8 mouse cellular contexts compared by ENCODE assay signal in genomic region chr5:105519096-105519975, GRCm38 (mm10). TPM values are rescaled to one million over a fixed set of nuclear protein-coding genes. Genes with fewer than 3 reads are reported as not detected.
A peak's percentile ranks its signal among the peaks of the same experiment; 100 is the strongest.
DNase-seq lines count a peak whose midpoint lies in the region; ATAC-seq and TF ChIP-seq lines count a peak whose summit lies in the region.

Gene Lrrc8c (plus strand): TSS chr5:105519388.

- H3K9me3 ChIP-seq in E14TG2a.4 (ENCODE audit: low read length): no peaks in the 10 kb centered on the region
- no peaks in the 10 kb centered on the region for H3K9me3 ChIP-seq in forebrain, embryonic 12.5 days
- no peaks in the 10 kb centered on the region for H3K9me3 ChIP-seq in heart, embryonic 16.5 days (replicated peaks; ENCODE audit: control insufficient read depth, low read length)
- no peaks in the 10 kb centered on the region for H3K9me3 ChIP-seq in liver, postnatal 0 days (ENCODE audit: low read length)
- H3K9me3 ChIP-seq in neural tube, embryonic 13.5 days: no peaks in the 10 kb centered on the region

- H3K4me1 ChIP-seq in E14TG2a.4 (replicated peaks; ENCODE audit: low read depth, low read length): peaks cover 15% of the 10 kb centered on the region
- H3K4me1 ChIP-seq in forebrain, embryonic 12.5 days: peaks cover 23% of the 10 kb centered on the region
- H3K4me1 ChIP-seq in heart, embryonic 16.5 days (ENCODE audit: control insufficient read depth, insufficient read depth, low read length): peaks cover 31% of the 10 kb centered on the region
- H3K4me1 ChIP-seq in liver, postnatal 0 days (ENCODE audit: insufficient read depth): peaks cover 19% of the 10 kb centered on the region
- peaks cover 26% of the 10 kb centered on the region for H3K4me1 ChIP-seq in neural tube, embryonic 13.5 days (replicated peaks)

- H3K4me3 ChIP-seq in E14TG2a.4 (replicated peaks; ENCODE audit: low read length): peak within 1 kb of the TSS; percentile 91
- H3K4me3 ChIP-seq in forebrain, embryonic 12.5 days (replicated peaks): peak within 1 kb of the TSS; percentile 72
- H3K4me3 ChIP-seq in heart, embryonic 16.5 days (ENCODE audit: low read length): peak within 1 kb of the TSS; percentile 70
- peak within 1 kb of the TSS; percentile 71 for H3K4me3 ChIP-seq in liver, postnatal 0 days (ENCODE audit: low read depth, low read length)
- H3K4me3 ChIP-seq in neural tube, embryonic 13.5 days: peak within 1 kb of the TSS; percentile 71

- H3K4me2 ChIP-seq in forebrain, embryonic 12.5 days: peak within 1 kb of the TSS; percentile 85
- H3K4me2 ChIP-seq in heart, embryonic 16.5 days (ENCODE audit: low read depth, low read length): peak within 1 kb of the TSS; percentile 78
- peak within 1 kb of the TSS; percentile 98 for H3K4me2 ChIP-seq in liver, postnatal 0 days (ENCODE audit: low read depth, low read length)
- H3K4me2 ChIP-seq in neural tube, embryonic 13.5 days: peak within 1 kb of the TSS; percentile 90

- under 1% methylated on average over 80 of the region's 93 CpGs for WGBS in forebrain, embryonic 12.5 days
- under 1% methylated on average over 80 of the region's 93 CpGs for WGBS in heart, embryonic 16.5 days
- 1% methylated on average over 46 of the region's 93 CpGs for WGBS in liver, postnatal 0 days (ENCODE audit: insufficient replicate concordance)
- under 1% methylated on average over 91 of the region's 93 CpGs for WGBS in neural tube, embryonic 13.5 days

- peak; percentile 56 for DNase-seq in c-Kit-positive CD71-positive TER-119-negative erythroid progenitor cells, embryonic 14.5 days (ENCODE audit: low read depth)
- peak; percentile 76 to 87 for DNase-seq in kidney, postnatal 36 days
- peak; percentile 89 for DNase-seq in liver, postnatal 0 days
- peak; percentile 53 for DNase-seq in telencephalon, adult 2 months (ENCODE audit: low read depth, low spot score)

- H3K27me3 ChIP-seq in E14TG2a.4 (ENCODE audit: insufficient read depth, low read length): peaks cover 56% of the 10 kb centered on the region
- H3K27me3 ChIP-seq in forebrain, embryonic 12.5 days: peaks cover 16% of the 10 kb centered on the region
- no peaks in the 10 kb centered on the region for H3K27me3 ChIP-seq in heart, embryonic 16.5 days (ENCODE audit: control insufficient read depth, insufficient read depth, low read length)
- H3K27me3 ChIP-seq in liver, postnatal 0 days (ENCODE audit: insufficient read depth, low read length): no peaks in the 10 kb centered on the region
- H3K27me3 ChIP-seq in neural tube, embryonic 13.5 days: 0 out of 2 replicates have a peak, but pooled peaks cover 2% of the 10 kb centered on the region

- TF ChIP-seq CTCF in E14TG2a.4 (conservative IDR thresholded peaks at IDR 0.05; ENCODE audit: low read length): no peak
- peak; percentile 36 for TF ChIP-seq CTCF in liver, postnatal 0 days (IDR thresholded peaks at IDR 0.05; ENCODE audit: low read depth)

- no peak for TF ChIP-seq EP300 in liver, postnatal 0 days (IDR thresholded peaks at IDR 0.05; ENCODE audit: low read depth)

- peak within 1 kb of the TSS; percentile 80 for H3K9ac ChIP-seq in forebrain, embryonic 12.5 days
- peak within 1 kb of the TSS; percentile 84 for H3K9ac ChIP-seq in heart, embryonic 16.5 days (ENCODE audit: low read length)
- H3K9ac ChIP-seq in liver, postnatal 0 days (replicated peaks): peak within 1 kb of the TSS; percentile 72
- H3K9ac ChIP-seq in neural tube, embryonic 13.5 days: peak within 1 kb of the TSS; percentile 89

- peak within 1 kb of the TSS; percentile 84 for H3K27ac ChIP-seq in forebrain, embryonic 12.5 days
- H3K27ac ChIP-seq in heart, embryonic 16.5 days (ENCODE audit: low read length): peak within 1 kb of the TSS; percentile 99
- peak within 1 kb of the TSS; percentile 74 for H3K27ac ChIP-seq in liver, postnatal 0 days (ENCODE audit: low read depth)
- peak within 1 kb of the TSS; percentile 85 for H3K27ac ChIP-seq in neural tube, embryonic 13.5 days (replicated peaks)

- peak; percentile 94 for ATAC-seq in forebrain, embryonic 12.5 days (ENCODE audit: low FRiP score)
- ATAC-seq in heart, embryonic 16.5 days (replicated peaks; ENCODE audit: extremely low read depth, insufficient read depth, low FRiP score): peak; percentile 90
- ATAC-seq in liver, postnatal 0 days: peak; percentile 94
- ATAC-seq in neural tube, embryonic 13.5 days (ENCODE audit: low read depth): peak; percentile 94

- H3K36me3 ChIP-seq in E14TG2a.4 (ENCODE audit: insufficient read depth, low read length): no peaks in the 10 kb centered on the region
- H3K36me3 ChIP-seq in forebrain, embryonic 12.5 days (replicated peaks): no peaks in the 10 kb centered on the region
- H3K36me3 ChIP-seq in heart, embryonic 16.5 days (ENCODE audit: control insufficient read depth, insufficient read depth): no peaks in the 10 kb centered on the region
- 0 out of 2 replicates have a peak, but pooled peaks cover under 1% of the 10 kb centered on the region for H3K36me3 ChIP-seq in liver, postnatal 0 days (replicated peaks; ENCODE audit: insufficient read depth, low read length)
- no peaks in the 10 kb centered on the region for H3K36me3 ChIP-seq in neural tube, embryonic 13.5 days

RNA-seq across cellular contexts. Expression of gene Lrrc8c, which starts in this region (rescaled TPM):
- polyA plus RNA-seq in forebrain, embryonic 12.5 days (2016; fragmentation: Nextera tagmentation; extraction: Ambion mirVana): 10.9 and 13.1 TPM in 2 replicates
- polyA plus RNA-seq in heart, embryonic 16.5 days (2015; fragmentation: Nextera tagmentation; extraction: Ambion mirVana): 20.1 and 22.6 TPM in 2 replicates
- 8.3 and 9.8 TPM in 2 replicates for polyA plus RNA-seq in liver, postnatal 0 days (2015; fragmentation: Nextera tagmentation; extraction: Ambion mirVana)
- 10.3 and 15.1 TPM in 2 replicates for polyA plus RNA-seq in neural tube, embryonic 13.5 days (2015; fragmentation: Nextera tagmentation; extraction: Ambion mirVana)

Comparison
In these comparisons a context has a peak if more than half of its experiments do, and no peak if none do; other contexts are left out.
1. Peak in every context shown above with its lines: DNase-seq, ATAC-seq, H3K4me3 ChIP-seq and H3K27ac ChIP-seq.